Mouse (Mus musculus) CD4-positive helper T cell, adult 2 months (primary cell): Measurements from ENCODE around the gene Fam69b.

Source experiments
- DNase-seq: peaks from one replicate; pipeline ENCODE4 v3.0.0-alpha.2; 2012; ENCODE audit warnings: low read depth, missing footprints, low spot score

Fam69b gene

GRCm38 (mm10) chr2:26626081-26626480 is 2.2 kb upstream of the Fam69b start:
- no peak for DNase-seq

GRCm38 (mm10) chr2:26628792-26629437 is 658 bp downstream of the Fam69b start:
- no peak for DNase-seq

GRCm38 (mm10) chr2:26632541-26633395 is 4.5 kb downstream of the Fam69b start:
- DNase-seq: no peak

GRCm38 (mm10) chr2:26633953-26634530 is 5.8 kb downstream of the Fam69b start:
- no peak for DNase-seq

GRCm38 (mm10) chr2:26634629-26635488 is 6.6 kb downstream of the Fam69b start:
- DNase-seq: no peak

- DNase-seq: no peak
Observed at GRCm38 (mm10) chr2:26635489-26636324, 7.5 kb downstream of the Fam69b start.

GRCm38 (mm10) chr2:26636325-26636635 is 8.0 kb downstream of the Fam69b start:
- no peak for DNase-seq

- DNase-seq: no peak
Observed at GRCm38 (mm10) chr2:26637316-26637932, 9.2 kb downstream of the Fam69b start.

- DNase-seq: no peak
Observed at GRCm38 (mm10) chr2:26638039-26638438, 9.8 kb downstream of the Fam69b start.

GRCm38 (mm10) chr2:26638572-26638971 is 10.3 kb downstream of the Fam69b start:
- DNase-seq: no peak

GRCm38 (mm10) chr2:26639083-26639482 is 10.8 kb downstream of the Fam69b start:
- DNase-seq: peak; percentile 81

- DNase-seq: peak; percentile 92
Observed at GRCm38 (mm10) chr2:26639838-26640830, 11.9 kb downstream of the Fam69b start.

- DNase-seq: no peak
Observed at GRCm38 (mm10) chr2:26641006-26641647, 12.9 kb downstream of the Fam69b start.

- peak; percentile 68 for DNase-seq
Observed at GRCm38 (mm10) chr2:26643942-26644341, 15.7 kb downstream of the Fam69b start.

GRCm38 (mm10) chr2:26646643-26647293 is 18.5 kb downstream of the Fam69b start:
- peak; percentile 90 for DNase-seq

GRCm38 (mm10) chr2:26654687-26655086 is 26.4 kb downstream of the Fam69b start:
- DNase-seq: no peak

- DNase-seq: no peak
Observed at GRCm38 (mm10) chr2:26657426-26657825, 29.2 kb downstream of the Fam69b start.

- DNase-seq: peak; percentile 70
Observed at GRCm38 (mm10) chr2:26661143-26661752, 33.0 kb downstream of the Fam69b start.
